11 mouse cellular contexts compared by ENCODE assay signal in the genomic region with DNA sequence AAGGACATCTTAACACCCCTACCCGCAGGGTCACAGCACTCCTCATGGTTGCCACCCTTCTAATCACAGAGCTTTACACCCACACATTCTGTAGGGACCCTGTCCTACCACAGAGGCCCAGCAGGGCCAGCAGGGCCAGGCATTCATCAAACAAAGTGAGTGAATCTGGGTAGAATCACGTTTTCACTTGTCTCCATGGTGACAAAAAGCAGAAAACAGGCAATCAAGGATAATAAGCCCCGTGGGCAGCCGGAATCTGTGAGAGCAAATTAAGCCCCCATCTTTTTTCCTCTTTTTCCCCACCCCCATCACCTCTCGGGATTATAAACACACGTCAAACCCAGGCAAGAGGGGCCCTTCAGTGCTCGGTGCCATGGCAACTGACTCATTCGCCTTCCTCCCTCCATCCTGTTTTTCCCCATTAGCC.
DNase-seq lines count a peak whose midpoint lies in the region; ATAC-seq lines count a peak whose summit lies in the region.
"Had no signal": no experiment of that assay in that cellular context is flagged by ENCODE, and none has a peak within 500 bp of the region (broad histone marks: within the 10 kb centered on the region; RNA-seq: fewer than 3 reads in every experiment).

No protein-coding gene starts in this region.

- ATAC-seq in granulocyte monocyte progenitor cell, adult 5-6 weeks (replicated peaks; ENCODE audit: poor library complexity, severe bottlenecking), result no peak

- WGBS in forebrain, embryonic 10.5 days, result 22% methylated on average over 8 of the region's 8 CpGs

- peak overlapping the region; percentile 77 for H3K27ac ChIP-seq in forebrain, embryonic 10.5 days
- H3K27ac ChIP-seq: lung, embryonic 15.5 days; stomach, embryonic 15.5 days had no signal

- peak; percentile 6 for DNase-seq in frontal cortex, postnatal 10 days (ENCODE audit: low spot score in 2 of 2)
- DNase-seq in frontal cortex, postnatal 25 days (ENCODE audit: low spot score in 2 of 2), result no peak
- DNase-seq in forebrain, embryonic 10.5 days (ENCODE audit: extremely low spot score, low spot score), result peak; percentile 63
- DNase-seq in layer of hippocampus, adult 9-10 months (ENCODE audit: low spot score), result peak; percentile 5
- peak; percentile 15 for DNase-seq in neural tube, embryonic 10.5 days (ENCODE audit: extremely low spot score, low spot score)
- no peak for DNase-seq in Muller cell, postnatal 12 days (ENCODE audit: inconsistent ontology term)
- DNase-seq in frontal cortex, postnatal 36 days (ENCODE audit: low spot score in 2 of 2), result no peak
- DNase-seq: heart, postnatal 4 days had no signal

- peaks cover 20% of the 10 kb centered on the region for H3K4me1 ChIP-seq in forebrain, embryonic 10.5 days
- H3K4me1 ChIP-seq: lung, embryonic 15.5 days; stomach, embryonic 15.5 days had no signal

- peaks cover 5% of the 10 kb centered on the region; the same call in 1 of the 2 replicates for H3K9me3 ChIP-seq in forebrain, embryonic 10.5 days
- H3K9me3 ChIP-seq: lung, embryonic 15.5 days; stomach, embryonic 15.5 days had no signal

- H3K27me3 ChIP-seq in forebrain, embryonic 10.5 days (ENCODE audit: poor library complexity, severe bottlenecking), result no peaks in the 10 kb centered on the region
- H3K27me3 ChIP-seq: lung, embryonic 15.5 days; stomach, embryonic 15.5 days had no signal

- H3K4me3 ChIP-seq in forebrain, embryonic 10.5 days, result peak overlapping the region; percentile 14; the same call in 1 of the 2 replicates
- H3K4me3 ChIP-seq: lung, embryonic 15.5 days; stomach, embryonic 15.5 days had no signal

- no peaks in the 10 kb centered on the region for H3K36me3 ChIP-seq in forebrain, embryonic 10.5 days (replicated peaks)
- H3K36me3 ChIP-seq: lung, embryonic 15.5 days; stomach, embryonic 15.5 days had no signal

Comparison
In these comparisons a context has a peak if more than half of its experiments do, and no peak if none do; other contexts are left out.
1. DNase-seq: peak in frontal cortex, postnatal 10 days (2 of 2), forebrain, embryonic 10.5 days (single experiment), layer of hippocampus, adult 9-10 months (single experiment) and neural tube, embryonic 10.5 days (single experiment); none in frontal cortex, postnatal 25 days (0 of 2), Muller cell, postnatal 12 days (single experiment) and frontal cortex, postnatal 36 days (0 of 2).